Comparison of ENCODE assay signal across 8 mouse cellular contexts in genomic region chr2:26915927-26916728, GRCm38 (mm10). TPM values are rescaled to one million over a fixed set of nuclear protein-coding genes. Genes with fewer than 3 reads are reported as not detected.
DNase-seq lines count a peak whose midpoint lies in the region; ATAC-seq lines count a peak whose summit lies in the region.

Surf2 (plus strand) TSS chr2:26916367.
Surf1 (minus strand) TSS chr2:26916530.

- DNase-seq in CD4-positive, CD25-positive, alpha-beta regulatory T cell, adult 2 months (ENCODE audit: low read depth, low spot score) = peak; percentile 90
- DNase-seq in c-Kit-positive CD71-negative TER-119-negative erythroid progenitor cells, embryonic 14.5 days (ENCODE audit: low read depth) = peak; percentile 76
- peak; percentile 85 for DNase-seq in forebrain, embryonic 11.5 days (ENCODE audit: low spot score)
- DNase-seq in kidney, postnatal 25 days = peak; percentile 85 to 92
- DNase-seq in liver, embryonic 13.5 days = peak; percentile 72
- DNase-seq in natural killer cell, adult 2 months (ENCODE audit: low spot score in 2 of 2) = peak; percentile 76 to 81

- peaks cover 19% of the 10 kb centered on the region for H3K4me1 ChIP-seq in forebrain, embryonic 11.5 days (replicated peaks; ENCODE audit: control insufficient read depth, insufficient read depth, low read length)
- peaks cover 41% of the 10 kb centered on the region for H3K4me1 ChIP-seq in heart, embryonic 15.5 days (replicated peaks)
- peaks cover 74% of the 10 kb centered on the region for H3K4me1 ChIP-seq in liver, embryonic 13.5 days (replicated peaks)
- peaks cover 21% of the 10 kb centered on the region for H3K4me1 ChIP-seq in stomach, embryonic 14.5 days (ENCODE audit: control insufficient read depth, insufficient read depth, low read length)

- H3K4me3 ChIP-seq in forebrain, embryonic 11.5 days (ENCODE audit: low read depth, low read length) = peak within 1 kb of the TSS; percentile 58
- H3K4me3 ChIP-seq in heart, embryonic 15.5 days = peak within 1 kb of the TSS; percentile 73
- H3K4me3 ChIP-seq in liver, embryonic 13.5 days (replicated peaks) = peak within 1 kb of the TSS; percentile 84
- H3K4me3 ChIP-seq in stomach, embryonic 14.5 days (ENCODE audit: low read depth, low read length) = peak within 1 kb of the TSS; percentile 73

- peak within 1 kb of the TSS; percentile 99 for H3K4me2 ChIP-seq in forebrain, embryonic 11.5 days (ENCODE audit: low read depth, low read length, severe bottlenecking)
- peak within 1 kb of the TSS; percentile 92 for H3K4me2 ChIP-seq in heart, embryonic 15.5 days
- H3K4me2 ChIP-seq in liver, embryonic 13.5 days = peak within 1 kb of the TSS; percentile 97
- H3K4me2 ChIP-seq in stomach, embryonic 14.5 days (replicated peaks; ENCODE audit: low read depth, low read length) = peak within 1 kb of the TSS; percentile 94

- H3K27ac ChIP-seq in forebrain, embryonic 11.5 days (ENCODE audit: low read depth, low read length) = no peak within 1 kb of the TSS; the same call in 1 of the 2 replicates
- peak within 1 kb of the TSS; percentile 70 for H3K27ac ChIP-seq in heart, embryonic 15.5 days
- peak within 1 kb of the TSS; percentile 90 for H3K27ac ChIP-seq in liver, embryonic 13.5 days
- peak within 1 kb of the TSS; percentile 69 for H3K27ac ChIP-seq in stomach, embryonic 14.5 days (ENCODE audit: low read length)

- ATAC-seq in forebrain, embryonic 11.5 days (replicated peaks; ENCODE audit: low FRiP score) = peak; percentile 82
- peak; percentile 53 for ATAC-seq in heart, embryonic 15.5 days (replicated peaks; ENCODE audit: insufficient number of reproducible peaks, insufficient read depth, low FRiP score, low read depth)
- peak; percentile 71 for ATAC-seq in liver, embryonic 13.5 days (ENCODE audit: low read depth)
- peak; percentile 79 for ATAC-seq in stomach, embryonic 14.5 days (ENCODE audit: insufficient number of reproducible peaks, insufficient read depth, low FRiP score, low read depth)

- WGBS in forebrain, embryonic 11.5 days = 2% methylated on average over 47 of the region's 47 CpGs
- WGBS in heart, embryonic 15.5 days = 2% methylated on average over 47 of the region's 47 CpGs
- WGBS in liver, embryonic 13.5 days (ENCODE audit: insufficient replicate concordance) = 1% methylated on average over 47 of the region's 47 CpGs
- 1% methylated on average over 47 of the region's 47 CpGs for WGBS in stomach, embryonic 14.5 days

- H3K36me3 ChIP-seq in forebrain, embryonic 11.5 days (ENCODE audit: control insufficient read depth, insufficient read depth, low read length) = peaks cover 33% of the 10 kb centered on the region
- peaks cover 60% of the 10 kb centered on the region for H3K36me3 ChIP-seq in heart, embryonic 15.5 days
- H3K36me3 ChIP-seq in liver, embryonic 13.5 days = peaks cover 77% of the 10 kb centered on the region
- peaks cover 59% of the 10 kb centered on the region for H3K36me3 ChIP-seq in stomach, embryonic 14.5 days (ENCODE audit: control insufficient read depth, insufficient read depth, low read length)

- no peaks in the 10 kb centered on the region for H3K9me3 ChIP-seq in forebrain, embryonic 11.5 days (ENCODE audit: control insufficient read depth, low read length)
- H3K9me3 ChIP-seq in heart, embryonic 15.5 days (replicated peaks) = no peaks in the 10 kb centered on the region
- no peaks in the 10 kb centered on the region for H3K9me3 ChIP-seq in liver, embryonic 13.5 days (replicated peaks)
- no peaks in the 10 kb centered on the region for H3K9me3 ChIP-seq in stomach, embryonic 14.5 days (ENCODE audit: control insufficient read depth, low read depth, low read length)

- H3K27me3 ChIP-seq in forebrain, embryonic 11.5 days (ENCODE audit: control insufficient read depth, insufficient read depth, low read length) = no peaks in the 10 kb centered on the region
- H3K27me3 ChIP-seq in heart, embryonic 15.5 days = no peaks in the 10 kb centered on the region
- H3K27me3 ChIP-seq in liver, embryonic 13.5 days = no peaks in the 10 kb centered on the region
- H3K27me3 ChIP-seq in stomach, embryonic 14.5 days (ENCODE audit: control insufficient read depth, insufficient read depth, low read length) = no peaks in the 10 kb centered on the region

- peak within 1 kb of the TSS; percentile 76 for H3K9ac ChIP-seq in forebrain, embryonic 11.5 days (ENCODE audit: low read length)
- peak within 1 kb of the TSS; percentile 64 for H3K9ac ChIP-seq in heart, embryonic 15.5 days
- H3K9ac ChIP-seq in liver, embryonic 13.5 days = peak within 1 kb of the TSS; percentile 89
- H3K9ac ChIP-seq in stomach, embryonic 14.5 days (replicated peaks; ENCODE audit: low read depth, low read length) = peak within 1 kb of the TSS; percentile 85

RNA-seq across cellular contexts. Expression of gene Surf2, which starts in this region (rescaled TPM):
- 43.6 and 44.5 TPM in 2 replicates for polyA plus RNA-seq in forebrain, embryonic 11.5 days (2014; fragmentation: Nextera tagmentation; extraction: Ambion mirVana)
- polyA plus RNA-seq in heart, embryonic 15.5 days (2015; fragmentation: Nextera tagmentation; extraction: Ambion mirVana) = 28.9 and 31.6 TPM in 2 replicates
- polyA plus RNA-seq in liver, embryonic 13.5 days (2015; fragmentation: Nextera tagmentation; extraction: Ambion mirVana) = 36.6 and 41.6 TPM in 2 replicates
- polyA plus RNA-seq in stomach, embryonic 14.5 days (2014; fragmentation: Nextera tagmentation; extraction: Ambion mirVana) = 33.2 and 36.8 TPM in 2 replicates

RNA-seq across cellular contexts. Expression of gene Surf1, which starts in this region (rescaled TPM):
- polyA plus RNA-seq in forebrain, embryonic 11.5 days (2014; fragmentation: Nextera tagmentation; extraction: Ambion mirVana) = 44.1 and 44.6 TPM in 2 replicates
- 44.6 and 45.3 TPM in 2 replicates for polyA plus RNA-seq in heart, embryonic 15.5 days (2015; fragmentation: Nextera tagmentation; extraction: Ambion mirVana)
- polyA plus RNA-seq in liver, embryonic 13.5 days (2015; fragmentation: Nextera tagmentation; extraction: Ambion mirVana) = 39.7 and 43.6 TPM in 2 replicates
- 50.4 and 52.4 TPM in 2 replicates for polyA plus RNA-seq in stomach, embryonic 14.5 days (2014; fragmentation: Nextera tagmentation; extraction: Ambion mirVana)
